Mouse (Mus musculus) forebrain, embryonic 10.5 days (tissue): ENCODE results near the gene Lgals9. TPM values are rescaled to one million over a fixed set of nuclear protein-coding genes. Genes with fewer than 3 reads are reported as not detected.
"Not testable (repeated sequence)": the region's sequence is repeated elsewhere in the genome, so short reads cannot be mapped to it uniquely, and the experiment has no call there.

Source experiments
- DNase-seq: peaks from one replicate; pipeline ENCODE4 v3.0.0-alpha.2; 2017; ENCODE audit warnings: low spot score; ENCODE audit errors: extremely low spot score
- H3K27ac ChIP-seq: fragments of 300-500 bp; sonication (generic); 2 replicates; pipeline ENCODE4 v1.5.1; 2016; ENCODE audit warnings: mild to moderate bottlenecking
- H3K27me3 ChIP-seq: fragments of 300-500 bp; sonication (generic); 2 replicates; pipeline ENCODE4 v1.6.1; 2016; ENCODE audit warnings: mild to moderate bottlenecking; ENCODE audit not compliant: poor library complexity, severe bottlenecking
- H3K36me3 ChIP-seq: fragments of 300-500 bp; sonication (generic); replicated peaks from 2 replicates; pipeline ENCODE4 v1.6.1; 2016; ENCODE audit warnings: mild to moderate bottlenecking, moderate library complexity
- H3K4me1 ChIP-seq: fragments of 300-500 bp; sonication (generic); 2 replicates; pipeline ENCODE4 v1.6.1; 2016
- H3K4me3 ChIP-seq: fragments of 300-500 bp; sonication (generic); 2 replicates; pipeline ENCODE4 v1.5.1; 2016; ENCODE audit warnings: mild to moderate bottlenecking, moderate library complexity
- H3K9me3 ChIP-seq: fragments of 300-500 bp; sonication (generic); 2 replicates; pipeline ENCODE4 v1.6.1; 2016; ENCODE audit warnings: mild to moderate bottlenecking, moderate library complexity
- WGBS: fragments of 180-500 bp; shearing (Covaris S2); methylation state at CpG from one replicate; pipeline ENCODE4 v1.1.7; 2016; 5-methylcytosine and 5-hydroxymethylcytosine counted together
- polyA plus RNA-seq: library from polyadenylated mRNA; unstranded; fragments of >200 nt; fragmentation: Nextera tagmentation; extraction: Ambion mirVana; gene quantifications from 2 replicates; pipeline ENCODE4 v1.2.1, GENCODE M21; 2016

The Lgals9 gene
- polyA plus RNA-seq, 1 experiment from 2014 or later, result 2.6 TPM

- no peak overlapping the region for H3K27ac ChIP-seq
- no peaks in the 10 kb centered on the region for H3K36me3 ChIP-seq
- H3K9me3 ChIP-seq, result no peaks in the 10 kb centered on the region
- H3K4me1 ChIP-seq, result peaks cover 21% of the 10 kb centered on the region
- H3K4me3 ChIP-seq, result no peak overlapping the region
- 91% methylated on average over 10 of the region's 10 CpGs for WGBS
- DNase-seq, result no peak
- H3K27me3 ChIP-seq, result no peaks in the 10 kb centered on the region
These were observed 19.3 kb upstream of the Lgals9 start for GRCm38 (mm10) chr11:79003769-79004638.

GRCm38 (mm10) chr11:79003053-79003768, 18.5 kb upstream of the Lgals9 start:
- no peaks in the 10 kb centered on the region; the same call in 1 of the 2 replicates for H3K9me3 ChIP-seq
- WGBS, result 82% methylated on average over 11 of the region's 11 CpGs
- H3K27me3 ChIP-seq, result no peaks in the 10 kb centered on the region
- H3K4me1 ChIP-seq, result peaks cover 21% of the 10 kb centered on the region
- H3K27ac ChIP-seq, result peak overlapping the region; percentile 60; the same call in 1 of the 2 replicates
- no peaks in the 10 kb centered on the region for H3K36me3 ChIP-seq
- no peak overlapping the region for H3K4me3 ChIP-seq
- DNase-seq, result no peak

- H3K4me3 ChIP-seq, result no peak overlapping the region
- H3K4me1 ChIP-seq, result peaks cover 18% of the 10 kb centered on the region
- WGBS, result 77% methylated on average over 5 of the region's 5 CpGs
- peaks cover 2% of the 10 kb centered on the region for H3K9me3 ChIP-seq
- no peaks in the 10 kb centered on the region for H3K36me3 ChIP-seq
- no peaks in the 10 kb centered on the region for H3K27me3 ChIP-seq
- no peak for DNase-seq
- peak overlapping the region; percentile 60 for H3K27ac ChIP-seq
These were observed 17.8 kb upstream of the Lgals9 start for GRCm38 (mm10) chr11:79002551-79002951.

GRCm38 (mm10) chr11:79001871-79002270, 17.1 kb upstream of the Lgals9 start:
- Histone ChIP-seq H3K9me3 (peaks cover 9% of the 10 kb centered on the region), H3K27me3 (no peaks in the 10 kb centered on the region), H3K36me3 (no peaks in the 10 kb centered on the region), H3K4me3 (no peak overlapping the region), H3K27ac (peak overlapping the region; percentile 60; the same call in 1 of the 2 replicates), H3K4me1 (peaks cover 18% of the 10 kb centered on the region)
- no peak for DNase-seq
- WGBS, result 90% methylated on average over 4 of the region's 4 CpGs

GRCm38 (mm10) chr11:78999118-78999517, 14.4 kb upstream of the Lgals9 start:
- H3K27me3 ChIP-seq, result no peaks in the 10 kb centered on the region
- H3K4me1 ChIP-seq, result peaks cover 18% of the 10 kb centered on the region
- WGBS, result 44% methylated on average over 6 of the region's 6 CpGs
- H3K36me3 ChIP-seq, result no peaks in the 10 kb centered on the region
- DNase-seq, result no peak
- H3K4me3 ChIP-seq, result no peak overlapping the region
- H3K9me3 ChIP-seq, result peaks cover 29% of the 10 kb centered on the region
- H3K27ac ChIP-seq, result no peak overlapping the region

GRCm38 (mm10) chr11:78990875-78991543, 6.3 kb upstream of the Lgals9 start:
- 79% methylated on average over 5 of the region's 5 CpGs for WGBS
- H3K4me3 ChIP-seq, DNase-seq, H3K27ac ChIP-seq, H3K27me3 ChIP-seq, H3K36me3 ChIP-seq, H3K4me1 ChIP-seq: not testable (repeated sequence)
- peaks cover 27% of the 10 kb centered on the region for H3K9me3 ChIP-seq

GRCm38 (mm10) chr11:78990096-78990495, 5.3 kb upstream of the Lgals9 start:
- no peaks in the 10 kb centered on the region for H3K36me3 ChIP-seq
- H3K9me3 ChIP-seq, result peaks cover 20% of the 10 kb centered on the region
- H3K27ac ChIP-seq, result no peak overlapping the region
- 92% methylated on average over 9 of the region's 9 CpGs for WGBS
- no peaks in the 10 kb centered on the region for H3K4me1 ChIP-seq
- no peak for DNase-seq
- no peaks in the 10 kb centered on the region for H3K27me3 ChIP-seq
- no peak overlapping the region for H3K4me3 ChIP-seq

GRCm38 (mm10) chr11:78989206-78989605, 4.5 kb upstream of the Lgals9 start:
- not testable (repeated sequence) for H3K4me1 ChIP-seq, DNase-seq, H3K36me3 ChIP-seq, H3K4me3 ChIP-seq, H3K27ac ChIP-seq, H3K27me3 ChIP-seq
- 93% methylated on average over 11 of the region's 11 CpGs for WGBS
- H3K9me3 ChIP-seq, result peaks cover 15% of the 10 kb centered on the region

- no peak for DNase-seq
- no peaks in the 10 kb centered on the region for H3K36me3 ChIP-seq
- H3K4me3 ChIP-seq, result no peak overlapping the region
- peaks cover 6% of the 10 kb centered on the region for H3K9me3 ChIP-seq
- WGBS, result 94% methylated on average over 10 of the region's 10 CpGs
- no peaks in the 10 kb centered on the region for H3K27me3 ChIP-seq
- no peak overlapping the region for H3K27ac ChIP-seq
- H3K4me1 ChIP-seq, result no peaks in the 10 kb centered on the region
These were observed 1.7 kb upstream of the Lgals9 start for GRCm38 (mm10) chr11:78986311-78987002.

- no peaks in the 10 kb centered on the region for H3K36me3 ChIP-seq
- DNase-seq, result no peak
These were observed 759 bp upstream of the Lgals9 start for GRCm38 (mm10) chr11:78985505-78985904.

GRCm38 (mm10) chr11:78983539-78983938, 1.2 kb downstream of the Lgals9 start:
- H3K9me3 ChIP-seq, result no peaks in the 10 kb centered on the region
- WGBS, result 85% methylated on average over 7 of the region's 7 CpGs

More at GRCm38 (mm10) chr11:78985505-78985904, 759 bp upstream of the Lgals9 start:
- peaks cover 6% of the 10 kb centered on the region for H3K9me3 ChIP-seq
- no peak overlapping the region for H3K4me3 ChIP-seq
- H3K4me1 ChIP-seq, result no peaks in the 10 kb centered on the region
- H3K27me3 ChIP-seq, result no peaks in the 10 kb centered on the region
- H3K27ac ChIP-seq, result no peak overlapping the region

GRCm38 (mm10) chr11:78982513-78983291, 2.0 kb downstream of the Lgals9 start:
- DNase-seq, result no peak
- Histone ChIP-seq H3K4me3 (no peak overlapping the region), H3K9me3 (no peaks in the 10 kb centered on the region), H3K4me1 (no peaks in the 10 kb centered on the region), H3K27ac (no peak overlapping the region), H3K36me3 (no peaks in the 10 kb centered on the region), H3K27me3 (no peaks in the 10 kb centered on the region)
- 89% methylated on average over 12 of the region's 12 CpGs for WGBS

More at GRCm38 (mm10) chr11:78983539-78983938, 1.2 kb downstream of the Lgals9 start:
- Histone ChIP-seq H3K36me3 (no peaks in the 10 kb centered on the region), H3K27me3 (no peaks in the 10 kb centered on the region), H3K4me3 (no peak overlapping the region), H3K4me1 (no peaks in the 10 kb centered on the region), H3K27ac (no peak overlapping the region)
- no peak for DNase-seq
